Comparison of ENCODE assay signal across 8 mouse cellular contexts in genomic region chr10:115382846-115383643, GRCm38 (mm10). TPM values are rescaled to one million over a fixed set of nuclear protein-coding genes. Genes with fewer than 3 reads are reported as not detected.
DNase-seq lines count a peak whose midpoint lies in the region; ATAC-seq and TF ChIP-seq lines count a peak whose summit lies in the region.

No protein-coding gene starts in this region.

- H3K9me3 ChIP-seq in heart, embryonic 10.5 days = no peaks in the 10 kb centered on the region
- no peaks in the 10 kb centered on the region for H3K9me3 ChIP-seq in forebrain, embryonic 15.5 days
- no peaks in the 10 kb centered on the region for H3K9me3 ChIP-seq in liver, postnatal 0 days (ENCODE audit: low read length)

- no peak for ATAC-seq in forebrain, embryonic 15.5 days (replicated peaks)
- no peak for ATAC-seq in liver, postnatal 0 days

- no peak for TF ChIP-seq EP300 in liver, postnatal 0 days (IDR thresholded peaks at IDR 0.05; ENCODE audit: low read depth)

- 59% methylated on average over 12 of the region's 12 CpGs for WGBS in heart, embryonic 10.5 days
- 5% methylated on average over 12 of the region's 12 CpGs for WGBS in forebrain, embryonic 15.5 days
- 55% methylated on average over 12 of the region's 12 CpGs for WGBS in liver, postnatal 0 days (ENCODE audit: insufficient replicate concordance)

- H3K27me3 ChIP-seq in heart, embryonic 10.5 days (ENCODE audit: insufficient read depth, poor library complexity, severe bottlenecking) = no peaks in the 10 kb centered on the region
- H3K27me3 ChIP-seq in forebrain, embryonic 15.5 days = no peaks in the 10 kb centered on the region
- no peaks in the 10 kb centered on the region for H3K27me3 ChIP-seq in liver, postnatal 0 days (ENCODE audit: insufficient read depth, low read length)

- 0 out of 2 replicates have a peak, but pooled peaks cover 5% of the 10 kb centered on the region for H3K36me3 ChIP-seq in heart, embryonic 10.5 days
- H3K36me3 ChIP-seq in forebrain, embryonic 15.5 days = no peaks in the 10 kb centered on the region
- no peaks in the 10 kb centered on the region for H3K36me3 ChIP-seq in liver, postnatal 0 days (replicated peaks; ENCODE audit: insufficient read depth, low read length)

- DNase-seq in heart, embryonic 10.5 days (ENCODE audit: low spot score) = no peak
- DNase-seq in heart, adult 9 months (ENCODE audit: low spot score in 2 of 2) = no peak
- peak; percentile 66 for DNase-seq in ES-CJ7 (ENCODE audit: low read depth, low spot score)
- no peak for DNase-seq in liver, postnatal 0 days
- no peak for DNase-seq in left cerebral cortex, adult 9 months (ENCODE audit: low spot score in 2 of 2)
- DNase-seq in urinary bladder, postnatal 14 days (ENCODE audit: low spot score) = no peak
- no peak for DNase-seq in layer of hippocampus, postnatal 25 days (ENCODE audit: extremely low spot score in 1 of 2, low spot score in 1 of 2)

- peaks cover 22% of the 10 kb centered on the region; the same call in 1 of the 2 replicates for H3K4me1 ChIP-seq in heart, embryonic 10.5 days
- peaks cover 41% of the 10 kb centered on the region for H3K4me1 ChIP-seq in forebrain, embryonic 15.5 days
- H3K4me1 ChIP-seq in liver, postnatal 0 days (ENCODE audit: insufficient read depth) = peaks cover 21% of the 10 kb centered on the region

- TF ChIP-seq CTCF in liver, postnatal 0 days (IDR thresholded peaks at IDR 0.05; ENCODE audit: low read depth) = no peak

- H3K9ac ChIP-seq in forebrain, embryonic 15.5 days (replicated peaks) = peak overlapping the region; percentile 94
- H3K9ac ChIP-seq in liver, postnatal 0 days (replicated peaks) = peak overlapping the region; percentile 98

- peak overlapping the region; percentile 96 for H3K4me3 ChIP-seq in heart, embryonic 10.5 days
- H3K4me3 ChIP-seq in forebrain, embryonic 15.5 days = peak overlapping the region; percentile 57
- H3K4me3 ChIP-seq in liver, postnatal 0 days (ENCODE audit: low read depth, low read length) = peak overlapping the region; percentile 69

- H3K27ac ChIP-seq in heart, embryonic 10.5 days = peak overlapping the region; percentile 96
- peak overlapping the region; percentile 98 for H3K27ac ChIP-seq in forebrain, embryonic 15.5 days (replicated peaks)
- peak overlapping the region; percentile 99 for H3K27ac ChIP-seq in liver, postnatal 0 days (ENCODE audit: low read depth)

- H3K4me2 ChIP-seq in forebrain, embryonic 15.5 days (replicated peaks) = peak overlapping the region; percentile 69
- H3K4me2 ChIP-seq in liver, postnatal 0 days (ENCODE audit: low read depth, low read length) = peak overlapping the region; percentile 75

RNA-seq across cellular contexts. Expression of gene Thap2, which starts 1.2 kb away (rescaled TPM):
- polyA plus RNA-seq in heart, embryonic 10.5 days (2016; fragmentation: Nextera tagmentation; extraction: Ambion mirVana) = 16.7 and 18.1 TPM in 2 replicates
- polyA plus RNA-seq in forebrain, embryonic 15.5 days (2015; fragmentation: Nextera tagmentation; extraction: Ambion mirVana) = 29.4 and 33.3 TPM in 2 replicates
- polyA plus RNA-seq in liver, postnatal 0 days (2015; fragmentation: Nextera tagmentation; extraction: Ambion mirVana) = 5.0 and 5.5 TPM in 2 replicates
- 10 to 100 TPM; 13.0 to 14.8 TPM for total RNA-seq in layer of hippocampus, postnatal 25 days (2021)

RNA-seq across cellular contexts. Expression of gene Zfc3h1, which starts 1.7 kb away (rescaled TPM):
- 14.5 and 19.5 TPM in 2 replicates for polyA plus RNA-seq in heart, embryonic 10.5 days (2016; fragmentation: Nextera tagmentation; extraction: Ambion mirVana)
- polyA plus RNA-seq in forebrain, embryonic 15.5 days (2015; fragmentation: Nextera tagmentation; extraction: Ambion mirVana) = 17.2 and 18.6 TPM in 2 replicates
- 4.9 and 5.0 TPM in 2 replicates for polyA plus RNA-seq in liver, postnatal 0 days (2015; fragmentation: Nextera tagmentation; extraction: Ambion mirVana)
- total RNA-seq in layer of hippocampus, postnatal 25 days (2021) = 10 to 100 TPM; 42.7 to 56.7 TPM

RNA-seq across cellular contexts. Expression of gene Tmem19, which starts 20.7 kb away (rescaled TPM):
- 24.1 and 25.9 TPM in 2 replicates for polyA plus RNA-seq in heart, embryonic 10.5 days (2016; fragmentation: Nextera tagmentation; extraction: Ambion mirVana)
- 38.8 and 40.5 TPM in 2 replicates for polyA plus RNA-seq in forebrain, embryonic 15.5 days (2015; fragmentation: Nextera tagmentation; extraction: Ambion mirVana)
- 16.3 and 19.3 TPM in 2 replicates for polyA plus RNA-seq in liver, postnatal 0 days (2015; fragmentation: Nextera tagmentation; extraction: Ambion mirVana)
- total RNA-seq in layer of hippocampus, postnatal 25 days (2021) = 10 to 100 TPM; 43.4 to 46.8 TPM
